15 mouse cellular contexts compared by ENCODE assay signal in the genomic region with DNA sequence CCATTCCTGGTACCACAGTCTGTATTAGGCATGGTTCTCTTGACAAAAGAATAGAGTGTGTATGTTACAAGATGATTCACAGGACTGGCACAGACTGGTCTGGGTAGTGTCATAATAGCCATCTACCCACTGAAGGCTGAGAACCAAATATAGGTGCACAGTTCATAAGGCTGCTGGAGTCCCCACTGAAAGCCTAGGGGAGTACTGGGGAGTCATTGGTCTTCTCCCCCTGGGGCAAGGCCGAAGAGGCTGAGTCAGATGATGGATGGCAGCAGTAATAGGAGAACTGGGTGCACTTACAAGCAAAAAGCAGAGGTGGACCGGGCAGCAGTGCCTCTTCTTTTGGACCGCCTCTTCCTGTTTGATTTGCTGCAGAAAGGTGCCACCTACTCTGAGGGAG. TPM values are rescaled to one million over a fixed set of nuclear protein-coding genes. Genes with fewer than 3 reads are reported as not detected.
DNase-seq lines count a peak whose midpoint lies in the region; ATAC-seq and TF ChIP-seq lines count a peak whose summit lies in the region.
"Had no signal": no experiment of that assay in that cellular context is flagged by ENCODE, and none has a peak within 500 bp of the region (broad histone marks: within the 10 kb centered on the region; RNA-seq: fewer than 3 reads in every experiment).

No protein-coding gene starts in this region.

- H3K9ac ChIP-seq in heart, embryonic 16.5 days (ENCODE audit: low read length), result no peak overlapping the region
- H3K9ac ChIP-seq: lung, embryonic 15.5 days had no signal

- DNase-seq in cerebellum, adult 2 months, result no peak
- no peak for DNase-seq in cerebellum, postnatal 36 days
- no peak for DNase-seq in heart, adult 8-10 months (ENCODE audit: low spot score)
- peak; percentile 87 for DNase-seq in adrenal gland, adult 2 months
- no peak for DNase-seq in right cerebral cortex, postnatal 36 days (ENCODE audit: low spot score in 2 of 2)
- DNase-seq in ovary, postnatal 14 days (ENCODE audit: low spot score), result no peak
- DNase-seq: cerebellum, postnatal 10 days; left cerebral cortex, postnatal 4 days; midbrain, embryonic 14.5 days had no signal

- no peak for TF ChIP-seq POLR2A in cerebellum, adult 2 months (IDR thresholded peaks at IDR 0.05; ENCODE audit: borderline replicate concordance, insufficient read depth, low read length)
- TF ChIP-seq POLR2A in small intestine, adult 2 months (IDR thresholded peaks at IDR 0.05; ENCODE audit: low read depth, low read length), result no peak

- H3K27me3 ChIP-seq in cerebellum, adult 2 months (ENCODE audit: control insufficient read depth, insufficient read depth, low read length), result no peaks in the 10 kb centered on the region
- no peaks in the 10 kb centered on the region for H3K27me3 ChIP-seq in heart, embryonic 16.5 days (ENCODE audit: control insufficient read depth, insufficient read depth, low read length)
- H3K27me3 ChIP-seq in small intestine, adult 2 months (ENCODE audit: control insufficient read depth, insufficient read depth, low read length), result no peaks in the 10 kb centered on the region
- H3K27me3 ChIP-seq: lung, embryonic 15.5 days had no signal

- H3K4me3 ChIP-seq in cerebellum, adult 2 months (replicated peaks; ENCODE audit: insufficient read depth, low read depth, low read length), result no peak overlapping the region
- no peak overlapping the region for H3K4me3 ChIP-seq in heart, embryonic 16.5 days (ENCODE audit: low read length)
- H3K4me3 ChIP-seq in small intestine, adult 2 months (ENCODE audit: low read depth, low read length), result no peak overlapping the region
- H3K4me3 ChIP-seq: erythroblast, embryonic 14.5 days; hindbrain, embryonic 10.5 days; lung, embryonic 15.5 days had no signal

- 0 out of 2 replicates have a peak overlapping the region, but pooled peaks have one; percentile 33 for H3K27ac ChIP-seq in cerebellum, adult 2 months (ENCODE audit: insufficient read depth, low read length)
- peak overlapping the region; percentile 86 for H3K27ac ChIP-seq in heart, embryonic 16.5 days (ENCODE audit: low read length)
- peak overlapping the region; percentile 9; the same call in 1 of the 2 replicates for H3K27ac ChIP-seq in small intestine, adult 2 months (ENCODE audit: insufficient read depth, low read depth, low read length)
- H3K27ac ChIP-seq: hindbrain, embryonic 10.5 days; lung, embryonic 15.5 days had no signal

- H3K9me3 ChIP-seq in heart, embryonic 16.5 days (replicated peaks; ENCODE audit: control insufficient read depth, low read length), result no peaks in the 10 kb centered on the region
- H3K9me3 ChIP-seq: hindbrain, embryonic 10.5 days; lung, embryonic 15.5 days had no signal

- TF ChIP-seq CTCF in cerebellum, adult 2 months (IDR thresholded peaks at IDR 0.05; ENCODE audit: borderline replicate concordance, insufficient read depth, low read depth, low read length), result no peak
- no peak for TF ChIP-seq CTCF in small intestine, adult 2 months (IDR thresholded peaks at IDR 0.05; ENCODE audit: extremely low read depth, insufficient read length, insufficient replicate concordance, low read depth, low read length)

- H3K4me1 ChIP-seq in cerebellum, adult 2 months (ENCODE audit: control insufficient read depth, insufficient read depth, low read length), result peaks cover 9% of the 10 kb centered on the region
- H3K4me1 ChIP-seq in heart, embryonic 16.5 days (ENCODE audit: control insufficient read depth, insufficient read depth, low read length), result peaks cover 22% of the 10 kb centered on the region
- no peaks in the 10 kb centered on the region for H3K4me1 ChIP-seq in small intestine, adult 2 months (ENCODE audit: control insufficient read depth, insufficient read depth, insufficient read length, low read length)
- H3K4me1 ChIP-seq: hindbrain, embryonic 10.5 days; lung, embryonic 15.5 days had no signal

- 96% methylated on average over 3 of the region's 3 CpGs for WGBS in cerebellum, adult 2 months
- WGBS in heart, embryonic 16.5 days, result 72% methylated on average over 3 of the region's 3 CpGs
- WGBS in small intestine, adult 2 months, result 86% methylated on average over 3 of the region's 3 CpGs

- 0 out of 2 replicates have a peak, but pooled peaks cover 10% of the 10 kb centered on the region for H3K36me3 ChIP-seq in heart, embryonic 16.5 days (ENCODE audit: control insufficient read depth, insufficient read depth)
- peaks cover 11% of the 10 kb centered on the region for H3K36me3 ChIP-seq in small intestine, adult 2 months (ENCODE audit: control insufficient read depth, insufficient read depth, low read length)

- no peak for ATAC-seq in heart, embryonic 16.5 days (replicated peaks; ENCODE audit: extremely low read depth, insufficient read depth, low FRiP score)

- H3K4me2 ChIP-seq in heart, embryonic 16.5 days (ENCODE audit: low read depth, low read length), result no peak overlapping the region
- H3K4me2 ChIP-seq: liver, embryonic 11.5 days; lung, embryonic 15.5 days had no signal

RNA-seq across cellular contexts. Expression of gene Sfswap, which starts 32.7 kb away (rescaled TPM):
- 191 and 194 TPM in 2 replicates for polyA plus RNA-seq in cerebellum, adult 2 months (2012; rRNA removed)
- 22.4 and 24.4 TPM in 2 replicates for polyA plus RNA-seq in heart, embryonic 16.5 days (2015; fragmentation: Nextera tagmentation; extraction: Ambion mirVana)
- total RNA-seq in heart, adult 8-10 months (2022), result 10 to 100 TPM; 21.3 to 34.4 (median 25.8) TPM
- total RNA-seq in adrenal gland, adult 2 months (2021), result 10 to 100 TPM; 39.7 to 45.7 TPM
- polyA plus RNA-seq in adrenal gland, adult 2 months (2012; rRNA removed), result 98.1 and 108 TPM in 2 replicates
- 36.2 and 75.9 TPM in 2 replicates for polyA plus RNA-seq in small intestine, adult 2 months (2012; rRNA removed)

RNA-seq across cellular contexts. Expression of gene Mmp17, which starts 50.2 kb away (rescaled TPM):
- polyA plus RNA-seq in cerebellum, adult 2 months (2012; rRNA removed), result 22.8 and 25.2 TPM in 2 replicates
- polyA plus RNA-seq in heart, embryonic 16.5 days (2015; fragmentation: Nextera tagmentation; extraction: Ambion mirVana), result 1.3 and 1.5 TPM in 2 replicates
- total RNA-seq in heart, adult 8-10 months (2022), result under 1 TPM; 0.53 to 0.91 (median 0.77) TPM
- 1 to 10 TPM in 1 of 2 experiments, under 1 TPM in 1; 0.81 to 1.1 TPM for total RNA-seq in adrenal gland, adult 2 months (2021)
- polyA plus RNA-seq in adrenal gland, adult 2 months (2012; rRNA removed), result 2.4 and 2.7 TPM in 2 replicates
- polyA plus RNA-seq in small intestine, adult 2 months (2012; rRNA removed), result 2.1 and 3.8 TPM in 2 replicates

Comparison
In these comparisons a context has a peak if more than half of its experiments do, and no peak if none do; other contexts are left out.
1. H3K27ac ChIP-seq: peak in every context shown above with its lines; median percentile 86 in heart, embryonic 16.5 days; 33 in cerebellum, adult 2 months; 9 in small intestine, adult 2 months.